Mouse (Mus musculus): ENCODE results near the gene Alyref. TPM values are rescaled to one million over a fixed set of nuclear protein-coding genes. Genes with fewer than 3 reads are reported as not detected.

Alyref gene
- total RNA-seq, 1 experiment = 397 TPM

DNA sequence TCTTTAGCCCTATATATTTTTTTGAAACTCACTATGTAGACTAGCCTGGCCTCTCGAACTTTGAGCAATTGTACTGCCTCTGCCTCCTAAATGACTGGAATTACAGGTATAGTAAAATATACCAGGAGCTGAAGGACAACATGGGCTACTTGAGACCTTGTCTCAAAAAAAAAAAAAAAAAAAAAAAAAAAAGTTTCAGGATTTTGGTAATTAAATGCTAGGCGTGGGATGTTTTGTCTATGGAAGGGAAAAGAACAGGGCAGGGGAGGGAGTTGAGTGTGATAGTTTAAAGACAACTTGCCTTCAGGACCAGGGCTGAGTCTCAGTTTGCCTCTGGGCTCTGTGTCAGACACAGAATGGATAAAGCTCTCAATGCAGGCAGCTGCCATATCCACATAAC is 23.1 kb downstream of the Alyref start:
- no peak overlapping the region for H3K9ac ChIP-seq (ENCODE audit: insufficient read depth, low read depth, low read length, poor library complexity, severe bottlenecking)
- H3K27ac ChIP-seq (ENCODE audit: insufficient read depth, low read depth, low read length, poor library complexity, severe bottlenecking) = no peak overlapping the region

DNA sequence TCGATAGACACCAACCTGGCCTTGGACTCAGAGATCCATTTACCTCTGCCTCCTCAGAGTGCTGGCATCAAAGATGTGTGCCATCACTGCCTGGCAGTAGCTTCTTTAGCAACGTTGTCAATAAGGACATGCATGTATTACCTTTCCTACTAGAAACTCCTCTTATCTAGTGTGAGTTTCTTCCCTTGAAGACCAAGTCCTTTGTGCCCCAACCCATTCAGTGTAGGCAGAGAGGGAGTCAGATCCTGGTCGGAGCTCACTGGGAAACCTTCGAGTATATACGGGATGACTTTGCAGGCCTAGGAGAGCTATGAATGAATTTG is 23.9 kb downstream of the Alyref start:
- H3K36me3 ChIP-seq (ENCODE audit: control insufficient read depth, insufficient read depth, low read length, poor library complexity, severe bottlenecking) = peaks cover 34% of the 10 kb centered on the region
- in situ Hi-C loops (cut with MboI; ENCODE audit: low sequenced_read_pairs in 2 of 2, unreplicated experiment in 2 of 2) = no loop called here
- H3K4me3 ChIP-seq (ENCODE audit: insufficient read depth in 1 of 2, low read depth in 1 of 2, low read length in 2 of 2, poor library complexity in 1 of 2, severe bottlenecking in 1 of 2) = peak overlapping the region; percentile 76 to 85
- DNase-seq (ENCODE audit: low read depth, low spot score) = no peak
- no peak overlapping the region for H3K27ac ChIP-seq (ENCODE audit: insufficient read depth, low read depth, low read length, poor library complexity, severe bottlenecking)
- H3K9me3 ChIP-seq (ENCODE audit: control insufficient read depth, insufficient read depth, low read depth, low read length) = no peaks in the 10 kb centered on the region
- peaks cover 1 to 18% of the 10 kb centered on the region in 2 experiments; a peak in 2 of 4 replicates for H3K4me1 ChIP-seq (ENCODE audit: control insufficient read depth in 2 of 2, insufficient read depth in 2 of 2, low read length in 2 of 2, poor library complexity in 1 of 2)
- TF ChIP-seq MAFK (IDR thresholded peaks at IDR 0.05; ENCODE audit: insufficient read depth, low read depth, low read length) (no peak), ZNF384 (IDR thresholded peaks at IDR 0.05; ENCODE audit: low read depth, low read length) (no peak), ZC3H11A (IDR thresholded peaks at IDR 0.05; ENCODE audit: borderline replicate concordance, low read depth, low read length) (no peak), HCFC1 (IDR thresholded peaks at IDR 0.05; ENCODE audit: borderline replicate concordance, insufficient read depth, low read length) (no peak), CHD2 (IDR thresholded peaks at IDR 0.05; ENCODE audit: low read depth, low read length) (no peak)
- H3K9ac ChIP-seq (ENCODE audit: insufficient read depth, low read depth, low read length, poor library complexity, severe bottlenecking) = peak overlapping the region; percentile 48

More for the DNA sequence above, 23.1 kb downstream of the Alyref start:
- Histone ChIP-seq H3K4me3 (ENCODE audit: insufficient read depth in 1 of 2, low read depth in 1 of 2, low read length in 2 of 2, poor library complexity in 1 of 2, severe bottlenecking in 1 of 2) (no peak overlapping the region), H3K9me3 (ENCODE audit: control insufficient read depth, insufficient read depth, low read depth, low read length) (no peaks in the 10 kb centered on the region), H3K36me3 (ENCODE audit: control insufficient read depth, insufficient read depth, low read length, poor library complexity, severe bottlenecking) (peaks cover 39% of the 10 kb centered on the region), H3K4me1 (ENCODE audit: control insufficient read depth in 2 of 2, insufficient read depth in 2 of 2, low read length in 2 of 2, poor library complexity in 1 of 2) (peaks cover 1 to 24% of the 10 kb centered on the region in 2 experiments; a peak in 2 of 4 replicates)
- in situ Hi-C loops (cut with MboI; ENCODE audit: low sequenced_read_pairs in 2 of 2, unreplicated experiment in 2 of 2) = no loop called here
- peak; percentile 57; the same call in 1 of the 2 replicates for TF ChIP-seq ZNF384 (IDR thresholded peaks at IDR 0.05; ENCODE audit: low read depth, low read length)
- no peak for TF ChIP-seq MAFK (IDR thresholded peaks at IDR 0.05; ENCODE audit: insufficient read depth, low read depth, low read length)
- DNase-seq (ENCODE audit: low read depth, low spot score) = no peak

DNA sequence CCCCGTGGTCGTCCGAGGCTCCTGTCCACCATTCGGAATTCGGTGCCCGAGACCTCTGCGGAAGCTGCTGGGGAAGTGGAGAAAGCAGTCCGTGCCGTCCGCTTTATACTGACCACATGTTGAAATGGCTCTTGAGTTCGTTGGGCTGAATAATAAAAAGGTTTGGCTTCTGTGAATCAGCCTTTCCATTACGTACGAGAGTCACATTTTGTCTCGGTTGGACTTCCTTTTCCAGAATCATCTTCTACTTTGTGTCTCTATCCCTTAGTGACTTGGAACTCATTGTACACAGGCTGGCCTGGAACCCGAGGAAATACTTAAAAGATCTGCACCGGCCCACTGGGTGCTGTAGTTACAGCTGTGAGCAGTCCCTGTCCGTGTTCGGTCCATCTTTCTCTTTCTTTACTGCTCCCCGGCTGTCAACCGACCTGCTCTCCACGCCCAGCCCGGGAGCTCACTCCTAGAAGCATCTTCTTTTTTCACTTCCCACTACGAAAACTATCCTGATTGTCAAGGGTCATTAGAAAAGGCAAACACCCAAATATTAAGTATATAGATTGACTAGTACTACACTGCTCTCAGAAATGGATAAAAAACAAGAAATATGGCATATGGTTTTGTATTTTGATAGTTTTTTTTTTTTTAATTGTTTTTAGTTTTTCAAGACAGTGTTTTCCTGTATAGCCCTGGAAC is 24.4 kb downstream of the Alyref start:
- peaks cover 1 to 12% of the 10 kb centered on the region in 2 experiments; a peak in 2 of 4 replicates for H3K4me1 ChIP-seq (ENCODE audit: control insufficient read depth in 2 of 2, insufficient read depth in 2 of 2, low read length in 2 of 2, poor library complexity in 1 of 2)
- H3K27ac ChIP-seq (ENCODE audit: insufficient read depth, low read depth, low read length, poor library complexity, severe bottlenecking) = peak overlapping the region; percentile 87
- H3K4me3 ChIP-seq (ENCODE audit: insufficient read depth in 1 of 2, low read depth in 1 of 2, low read length in 2 of 2, poor library complexity in 1 of 2, severe bottlenecking in 1 of 2) = peak overlapping the region; percentile 76 to 85
- in situ Hi-C loops (cut with MboI; ENCODE audit: low sequenced_read_pairs in 2 of 2, unreplicated experiment in 2 of 2) = no loop called here
- no peak for DNase-seq (ENCODE audit: low read depth, low spot score)
- H3K9me3 ChIP-seq (ENCODE audit: control insufficient read depth, insufficient read depth, low read depth, low read length) = no peaks in the 10 kb centered on the region
- TF ChIP-seq ZC3H11A (IDR thresholded peaks at IDR 0.05; ENCODE audit: borderline replicate concordance, low read depth, low read length) (no peak), CHD2 (IDR thresholded peaks at IDR 0.05; ENCODE audit: low read depth, low read length) (no peak)
- H3K9ac ChIP-seq (ENCODE audit: insufficient read depth, low read depth, low read length, poor library complexity, severe bottlenecking) = peak overlapping the region; percentile 93
- H3K36me3 ChIP-seq (ENCODE audit: control insufficient read depth, insufficient read depth, low read length, poor library complexity, severe bottlenecking) = peaks cover 31% of the 10 kb centered on the region

DNA sequence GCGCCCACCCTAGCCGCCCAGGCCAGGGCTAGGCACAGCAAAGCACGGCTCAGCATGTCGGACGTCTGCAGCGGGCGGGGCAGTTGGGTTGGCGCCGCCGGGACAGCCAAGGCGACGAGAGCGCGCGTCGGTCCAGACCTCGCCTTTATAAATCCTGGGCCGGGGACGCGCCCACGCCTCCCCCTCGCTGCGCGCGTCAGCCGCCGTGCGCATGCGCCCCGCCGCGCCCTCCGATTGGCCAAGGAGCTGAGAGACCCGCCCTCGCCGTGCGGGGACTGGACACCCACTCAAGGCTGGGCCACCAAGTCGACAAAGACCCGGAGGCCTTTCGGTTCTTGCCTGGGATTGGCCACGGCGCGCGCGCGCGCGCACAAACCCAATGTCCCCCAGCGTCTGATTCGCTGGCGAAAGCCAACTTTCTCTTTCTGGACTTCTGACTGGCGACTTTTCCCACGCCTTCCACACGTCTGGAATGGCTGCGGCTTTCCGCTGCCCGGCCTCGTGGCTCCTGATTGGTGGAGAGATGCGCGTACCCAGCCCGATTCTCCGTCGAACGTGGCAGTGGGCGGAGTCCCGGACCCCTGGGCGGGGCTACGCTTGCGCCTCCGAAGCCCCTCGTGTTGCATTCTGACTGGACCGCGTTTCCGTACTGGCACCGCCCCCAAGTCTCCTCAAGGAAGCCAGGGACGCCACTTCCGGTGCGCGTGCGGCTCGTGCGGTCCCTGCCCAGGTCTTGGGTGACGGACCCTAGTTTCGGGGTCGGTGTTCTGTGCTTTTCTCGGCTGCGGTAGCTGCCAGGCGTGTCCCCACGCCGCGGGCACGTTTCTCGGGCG is 25.2 kb downstream of the Alyref start, which contains the start of gene P4hb:
TSS of gene P4hb (minus strand) at position 502 of the 833 bp plus-strand sequence.
- DNase-seq (ENCODE audit: low read depth, low spot score) = peak; percentile 98
- H3K4me3 ChIP-seq (ENCODE audit: insufficient read depth in 1 of 2, low read depth in 1 of 2, low read length in 2 of 2, poor library complexity in 1 of 2, severe bottlenecking in 1 of 2) = peak within 1 kb of the TSS; percentile 76 to 85
- peaks cover 1 to 6% of the 10 kb centered on the region in 2 experiments; a peak in 2 of 4 replicates for H3K4me1 ChIP-seq (ENCODE audit: control insufficient read depth in 2 of 2, insufficient read depth in 2 of 2, low read length in 2 of 2, poor library complexity in 1 of 2)
- H3K36me3 ChIP-seq (ENCODE audit: control insufficient read depth, insufficient read depth, low read length, poor library complexity, severe bottlenecking) = peaks cover 31% of the 10 kb centered on the region
- no peaks in the 10 kb centered on the region for H3K9me3 ChIP-seq (ENCODE audit: control insufficient read depth, insufficient read depth, low read depth, low read length)
- peak within 1 kb of the TSS; percentile 87 for H3K27ac ChIP-seq (ENCODE audit: insufficient read depth, low read depth, low read length, poor library complexity, severe bottlenecking)
- 0 out of 2 replicates have a peak, but pooled peaks have one; percentile 40 for TF ChIP-seq HCFC1 (IDR thresholded peaks at IDR 0.05; ENCODE audit: borderline replicate concordance, insufficient read depth, low read length)
- peak; percentile 60 for TF ChIP-seq CHD2 (IDR thresholded peaks at IDR 0.05; ENCODE audit: low read depth, low read length)
- no peak for TF ChIP-seq MAFK (IDR thresholded peaks at IDR 0.05; ENCODE audit: insufficient read depth, low read depth, low read length)
- no peak for TF ChIP-seq ZNF384 (IDR thresholded peaks at IDR 0.05; ENCODE audit: low read depth, low read length)
- TF ChIP-seq ZC3H11A (IDR thresholded peaks at IDR 0.05; ENCODE audit: borderline replicate concordance, low read depth, low read length) = no peak
- H3K9ac ChIP-seq (ENCODE audit: insufficient read depth, low read depth, low read length, poor library complexity, severe bottlenecking) = peak within 1 kb of the TSS; percentile 93
- in situ Hi-C loops (cut with MboI; ENCODE audit: low sequenced_read_pairs in 2 of 2, unreplicated experiment in 2 of 2) = no loop called here

Data from ES-E14 (cell line).